Mouse (Mus musculus) A20 (cell line): Measurements from ENCODE around the gene 2510039O18Rik.
A peak's percentile ranks its signal among the peaks of the same experiment; 100 is the strongest.

ENCODE experiments used
- DNase-seq: peaks from one replicate; pipeline ENCODE4 v3.0.0-alpha.2; 2011; ENCODE audit warnings: low read depth, low spot score

2510039O18Rik gene

DNA sequence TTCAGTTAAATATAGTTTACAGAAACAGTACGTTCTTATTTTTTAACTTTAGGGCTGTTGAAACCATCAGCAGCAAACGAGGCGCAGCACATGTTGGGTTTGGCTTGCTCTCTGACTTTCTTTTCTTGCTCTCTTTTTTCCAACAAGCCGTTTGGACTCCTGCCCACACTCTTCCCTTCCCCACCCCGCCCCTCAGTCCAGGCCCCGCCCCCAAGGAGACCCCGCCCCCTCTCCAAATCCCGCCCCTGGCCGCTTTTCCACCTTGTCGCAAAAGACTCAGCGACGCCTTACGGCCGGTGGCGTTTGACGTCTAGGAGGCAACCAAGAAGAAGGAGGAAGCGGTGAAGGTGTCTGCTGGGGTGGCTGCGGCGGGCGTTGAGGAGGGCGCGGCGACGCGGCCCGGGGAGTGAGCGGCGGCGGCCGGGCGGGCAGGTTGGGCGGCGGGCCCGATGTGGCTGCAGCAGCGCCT lies at the start of gene 2510039O18Rik:
2510039O18Rik (plus strand) TSS at position 320 of the 469 bp plus-strand sequence.
- DNase-seq = peak; percentile 88

DNA sequence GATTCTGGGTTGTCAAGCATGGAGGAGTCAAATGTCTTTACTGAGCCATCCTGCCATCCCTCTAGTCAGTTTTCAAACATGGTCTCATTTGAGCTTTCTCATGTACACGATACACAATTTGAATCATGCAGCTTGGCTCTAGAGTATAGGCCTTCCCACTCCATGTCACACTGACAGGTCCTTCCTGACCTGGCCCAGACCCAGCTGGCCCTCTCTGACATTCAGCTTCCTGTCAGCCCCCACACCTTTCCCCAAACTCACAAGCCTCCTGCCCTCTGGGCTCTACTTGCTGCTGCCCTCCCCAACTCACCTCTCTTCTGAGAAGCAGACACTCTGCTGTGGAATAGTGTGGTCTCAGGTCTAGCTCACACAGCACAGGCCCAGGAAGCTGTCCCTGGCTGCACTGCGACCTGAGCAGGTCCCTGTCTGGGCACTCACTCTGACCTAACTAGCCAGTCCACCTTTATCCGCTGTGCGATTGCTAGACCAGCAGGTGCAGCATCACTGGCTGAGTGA lies 44.8 kb upstream of the 2510039O18Rik start:
- no peak for DNase-seq

DNA sequence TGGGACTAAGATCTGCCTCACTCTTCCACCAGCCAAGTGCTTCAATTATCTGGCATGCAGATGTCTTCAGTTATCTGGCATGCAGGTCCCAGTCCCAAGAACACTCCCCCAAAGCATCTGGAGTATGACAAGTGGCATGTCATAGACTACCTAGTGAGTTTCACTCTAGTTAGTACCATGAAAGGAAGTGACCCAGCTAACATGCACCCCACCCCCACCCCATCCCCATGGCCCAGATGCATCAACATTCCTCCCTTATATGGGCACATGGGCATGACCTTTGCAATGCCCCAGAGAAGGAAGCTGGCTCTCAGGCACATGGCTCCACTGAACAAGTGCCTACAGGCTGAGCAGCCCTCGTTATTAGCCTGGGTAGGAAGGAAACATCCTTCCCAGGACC lies 44.3 kb upstream of the 2510039O18Rik start:
- no peak for DNase-seq

DNA sequence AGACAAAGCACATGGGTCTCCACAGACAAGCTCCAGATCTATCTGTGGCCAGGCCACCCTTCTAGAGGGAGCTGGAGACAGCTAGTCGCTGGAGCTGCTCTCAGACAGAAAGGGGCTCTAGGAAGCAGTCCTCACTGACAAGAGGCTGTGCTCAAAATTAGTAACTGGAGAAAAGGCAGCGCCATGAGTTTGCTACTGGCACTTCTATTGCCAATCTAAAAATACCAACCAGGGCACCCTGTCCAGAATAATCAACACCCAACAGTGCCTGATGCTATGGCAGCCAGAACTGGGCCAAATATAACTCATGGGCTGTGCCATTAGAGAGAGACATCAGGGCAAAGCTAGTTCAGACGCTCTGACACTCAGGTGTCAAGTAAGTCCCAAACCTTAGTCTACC lies 43.3 kb upstream of the 2510039O18Rik start:
- no peak for DNase-seq

DNA sequence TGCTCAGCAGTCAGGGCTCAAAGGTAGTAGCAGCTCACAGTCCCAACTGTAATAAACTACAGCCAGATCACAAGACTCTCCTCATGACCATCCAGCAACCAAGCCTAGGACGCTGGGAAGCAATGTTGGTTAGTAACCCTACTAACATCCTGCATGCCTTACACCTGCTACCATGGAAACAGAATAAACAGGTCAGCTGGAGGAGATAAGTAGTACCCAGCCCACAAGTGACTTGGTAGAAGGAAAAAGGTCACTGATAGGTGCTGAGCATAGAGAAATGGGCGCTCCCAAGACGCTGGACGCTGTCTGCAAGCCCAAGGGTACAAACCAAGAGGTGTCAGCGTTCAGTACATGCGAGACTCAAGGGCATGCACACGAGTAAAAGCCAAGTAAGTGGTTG lies 40.2 kb upstream of the 2510039O18Rik start:
- DNase-seq = no peak

DNA sequence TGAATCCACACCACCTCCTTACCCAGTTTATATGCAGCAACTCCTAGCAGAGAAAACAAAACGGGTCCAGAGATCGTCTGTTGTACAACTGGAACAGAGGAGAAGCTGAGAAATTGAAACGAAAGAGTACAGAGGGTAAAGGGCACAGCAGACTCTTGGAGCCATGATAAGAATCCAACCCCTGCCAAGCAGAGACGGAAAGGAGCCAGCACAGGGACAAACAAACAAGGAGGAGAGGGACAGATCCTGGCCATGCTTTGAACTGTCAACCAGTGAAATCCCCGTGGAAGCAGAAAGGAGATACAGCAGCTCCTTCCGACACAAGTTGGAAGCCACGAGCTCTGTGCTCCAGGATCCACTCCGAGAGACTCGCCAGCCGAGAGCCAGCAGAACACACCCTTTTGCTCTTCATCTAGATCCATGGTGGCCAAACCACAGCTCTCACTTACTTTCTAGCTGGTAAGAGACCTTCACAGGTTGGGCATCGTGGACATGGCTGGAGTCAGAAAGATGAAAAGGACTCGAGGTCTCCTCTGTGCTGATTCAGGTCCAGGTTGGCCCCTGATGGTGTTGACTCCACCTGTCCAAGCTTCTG lies 37.7 kb upstream of the 2510039O18Rik start:
- no peak for DNase-seq

DNA sequence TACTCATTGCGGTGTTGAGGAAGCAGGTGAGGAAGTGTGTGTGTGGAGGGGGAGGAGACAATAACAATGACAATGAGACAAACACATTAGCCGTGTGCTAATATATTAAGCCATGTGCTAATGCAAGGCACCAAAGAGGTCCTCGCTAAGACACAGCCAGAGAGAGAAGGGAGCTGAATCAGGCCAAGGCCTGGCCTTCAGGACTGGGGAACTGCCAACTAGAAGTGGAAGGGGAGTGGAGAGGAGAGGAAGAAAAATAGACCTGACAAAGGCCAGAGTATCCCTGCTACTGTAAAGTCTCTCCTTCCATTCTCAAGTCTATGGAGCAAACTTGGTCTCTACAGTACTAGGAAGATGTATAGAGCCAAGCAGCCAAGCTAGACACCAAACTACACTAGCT lies 37.1 kb upstream of the 2510039O18Rik start:
- DNase-seq = peak; percentile 7

DNA sequence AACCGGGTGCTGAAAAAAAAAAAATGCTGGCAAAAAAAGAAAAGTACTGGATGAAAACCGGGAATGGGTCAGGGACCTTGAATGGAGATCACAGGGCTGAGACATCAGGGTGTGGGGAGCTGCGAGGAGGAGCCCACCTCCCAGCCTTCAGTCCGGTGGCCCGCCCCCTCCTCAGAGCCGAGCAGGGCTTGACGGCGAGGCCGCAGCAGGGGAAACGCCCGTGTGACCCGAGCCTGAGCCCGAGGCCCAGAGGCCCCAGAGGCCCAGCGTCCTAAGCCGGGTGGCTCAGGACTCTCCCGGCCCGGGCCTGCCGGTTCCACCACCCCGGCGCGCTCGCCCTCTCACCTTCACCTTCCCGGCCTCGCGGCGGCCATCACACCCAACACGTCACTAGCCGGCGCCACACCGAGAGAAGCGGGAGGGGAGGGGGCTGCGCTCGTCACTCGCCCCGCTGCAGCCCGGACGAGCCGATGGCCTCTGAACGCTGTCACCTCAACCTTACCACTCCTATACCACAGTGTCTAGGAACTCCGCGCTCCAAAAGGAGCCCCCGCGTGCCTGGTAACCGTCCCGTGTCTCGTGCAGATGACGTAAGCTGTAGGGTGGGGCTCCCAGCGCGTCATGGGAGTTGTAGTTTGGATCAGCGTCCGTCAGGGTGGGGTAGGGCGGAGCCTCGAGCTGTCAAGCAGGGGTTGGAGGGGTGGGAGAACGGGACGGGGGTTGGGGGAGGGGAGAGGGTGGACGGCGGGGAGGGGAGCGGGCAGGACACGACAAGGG lies 36.2 kb upstream of the 2510039O18Rik start, which contains the start of gene Mfn2:
Mfn2 (minus strand) TSS at position 392 of the 777 bp plus-strand sequence.
- peak; percentile 94 for DNase-seq

DNA sequence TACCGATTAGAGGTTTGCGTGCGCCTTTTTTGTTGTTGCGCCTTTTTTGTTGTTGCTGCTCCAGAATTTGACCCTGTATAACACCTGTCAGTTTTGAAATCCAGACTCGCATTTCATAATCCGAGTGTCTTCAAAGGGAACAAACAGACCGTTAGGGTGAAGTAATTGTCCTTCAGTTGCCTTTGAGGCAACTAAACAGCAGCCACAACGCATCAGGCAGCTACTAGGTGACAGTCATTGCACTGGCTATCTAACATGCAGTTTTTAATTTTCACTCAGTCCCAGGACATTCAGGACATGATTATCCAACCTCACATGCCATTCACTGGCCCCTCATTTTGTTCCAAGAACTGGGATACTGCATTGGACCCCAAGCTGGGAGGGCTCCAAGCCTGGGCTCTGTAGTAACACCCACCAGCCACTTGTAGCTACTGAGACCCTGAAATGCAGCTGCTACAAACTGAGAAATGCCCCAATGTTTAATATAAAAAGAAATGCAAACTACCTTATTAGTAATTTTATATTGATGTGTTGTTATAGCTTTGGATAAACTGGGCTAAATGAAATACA lies 35.5 kb upstream of the 2510039O18Rik start:
- DNase-seq = no peak

DNA sequence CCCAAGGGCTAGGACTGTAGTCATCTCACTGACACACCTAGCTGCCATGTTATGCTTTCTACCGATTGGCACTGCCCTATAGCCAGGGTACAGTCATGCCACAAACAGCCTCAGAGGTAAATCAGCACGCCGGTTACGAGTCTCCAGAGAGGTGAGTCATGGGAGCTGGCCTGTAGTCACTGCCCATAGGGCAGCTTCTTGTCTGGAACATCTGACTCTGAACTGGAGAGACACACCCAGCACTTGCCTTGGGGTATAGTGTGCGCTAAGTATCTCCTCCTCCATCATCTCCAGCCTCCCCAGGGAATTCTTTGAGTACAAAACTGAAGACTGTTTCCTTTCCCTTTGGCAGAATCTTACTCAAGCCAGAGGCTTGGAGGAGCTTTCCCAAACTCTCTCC lies 34.5 kb upstream of the 2510039O18Rik start:
- DNase-seq = no peak

DNA sequence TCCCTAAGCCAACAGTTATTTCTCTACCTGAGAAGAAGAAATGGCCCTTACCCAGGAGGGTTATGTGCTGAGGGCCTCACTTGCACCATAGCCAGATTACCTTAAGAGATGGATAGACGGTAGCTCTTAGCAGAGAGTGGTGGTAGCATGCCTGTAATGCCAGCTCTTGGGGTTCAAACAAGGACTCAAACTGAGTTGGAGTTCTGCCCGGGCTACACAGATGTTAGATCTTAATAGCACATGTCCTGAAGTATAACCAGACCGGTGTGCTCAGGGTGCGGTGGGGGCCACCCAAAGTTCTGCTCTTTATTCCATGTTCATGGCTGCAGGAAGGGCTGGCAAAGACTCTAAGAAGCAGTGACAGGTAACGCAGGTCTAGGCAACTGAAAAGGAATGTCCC lies 31.2 kb upstream of the 2510039O18Rik start:
- DNase-seq = no peak

DNA sequence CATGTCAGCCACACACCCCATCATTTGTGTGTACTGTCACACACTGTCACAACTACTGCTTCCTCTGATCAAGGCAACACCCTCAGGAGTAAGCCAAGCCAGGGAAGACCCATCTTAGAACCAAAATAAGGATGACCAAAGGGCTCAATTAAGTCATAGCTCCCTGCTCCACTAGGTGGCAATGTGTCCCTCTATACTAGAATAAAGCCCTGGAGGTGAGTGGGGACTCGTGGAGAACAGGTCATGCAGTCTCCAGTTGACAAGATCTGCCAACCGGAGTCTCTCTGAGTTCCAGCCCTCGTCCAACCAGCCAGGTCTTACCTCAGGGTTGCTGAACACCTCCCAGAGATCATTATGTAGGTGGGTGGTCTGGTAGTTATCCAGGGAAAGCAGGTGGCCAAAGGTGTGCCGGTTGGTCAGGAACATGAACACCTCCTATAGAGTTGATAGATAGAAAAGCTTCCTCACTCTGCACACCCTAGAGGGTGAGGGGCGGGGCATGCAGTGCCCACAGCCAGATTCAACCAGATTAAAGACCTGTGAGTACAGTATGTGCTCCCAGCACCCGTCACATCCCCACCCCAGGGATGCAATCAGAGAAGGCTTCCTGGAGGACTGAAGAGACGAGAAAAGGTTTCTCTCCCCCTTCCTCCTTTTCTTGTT lies 22.1 kb upstream of the 2510039O18Rik start:
- peak; percentile 59 for DNase-seq

DNA sequence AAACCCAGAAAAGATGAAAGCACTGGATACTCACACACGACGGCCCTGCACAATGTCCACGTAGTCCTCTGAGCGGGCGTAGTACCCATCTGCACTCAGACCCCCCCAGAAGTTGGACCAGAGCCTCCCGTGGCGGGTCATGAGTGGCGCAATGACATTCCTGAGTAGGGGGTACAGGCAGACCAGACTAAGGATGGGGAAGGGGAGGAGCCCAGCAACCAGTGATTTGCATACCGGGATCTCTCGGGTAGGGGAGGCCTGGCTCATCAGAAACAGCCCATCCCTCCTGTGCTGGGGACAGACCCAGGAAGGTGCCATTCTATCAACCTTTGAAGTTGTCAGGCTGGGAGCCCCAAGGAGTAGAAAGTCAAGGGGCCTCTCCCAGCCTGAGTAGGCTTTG lies 19.7 kb upstream of the 2510039O18Rik start:
- DNase-seq = no peak

DNA sequence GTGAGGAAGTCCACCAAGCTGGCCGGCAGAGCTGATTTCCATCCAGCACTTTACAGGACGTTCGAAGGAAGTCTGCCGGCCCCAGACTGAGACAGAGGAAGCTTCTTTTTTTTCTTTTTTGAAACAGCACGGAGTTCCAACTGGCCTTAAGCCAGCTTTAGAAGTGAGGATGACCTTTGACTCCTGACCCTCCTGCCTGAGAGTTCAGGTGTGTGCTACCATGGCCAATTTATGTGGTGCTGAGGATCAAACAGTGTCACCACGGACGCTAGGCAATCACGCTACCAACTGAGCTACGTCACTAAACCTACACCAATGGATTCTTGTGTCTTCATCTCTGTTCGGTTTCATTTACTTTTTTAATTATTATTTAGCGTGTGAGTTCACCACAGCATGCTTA lies 18.4 kb upstream of the 2510039O18Rik start:
- no peak for DNase-seq

DNA sequence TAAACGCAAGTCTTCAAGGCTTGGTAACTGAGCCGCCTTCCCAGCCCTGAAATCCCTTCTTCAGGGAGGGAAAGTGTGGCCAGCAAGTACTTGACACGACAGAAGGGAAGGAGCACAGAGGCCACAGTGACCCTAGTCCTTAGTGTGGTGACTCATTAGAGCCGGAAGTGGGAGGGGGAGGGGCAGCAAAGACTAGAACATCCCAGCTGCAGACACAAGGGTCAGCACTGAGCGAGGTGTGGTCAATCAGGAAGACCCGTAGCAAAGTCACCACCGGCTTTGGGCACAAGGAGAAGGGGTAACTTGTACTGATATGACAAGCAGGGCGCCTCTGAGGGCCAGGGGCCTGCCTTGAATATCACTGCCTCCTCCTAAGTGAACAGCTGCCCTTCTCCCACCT lies 13.0 kb upstream of the 2510039O18Rik start:
- DNase-seq = no peak

DNA sequence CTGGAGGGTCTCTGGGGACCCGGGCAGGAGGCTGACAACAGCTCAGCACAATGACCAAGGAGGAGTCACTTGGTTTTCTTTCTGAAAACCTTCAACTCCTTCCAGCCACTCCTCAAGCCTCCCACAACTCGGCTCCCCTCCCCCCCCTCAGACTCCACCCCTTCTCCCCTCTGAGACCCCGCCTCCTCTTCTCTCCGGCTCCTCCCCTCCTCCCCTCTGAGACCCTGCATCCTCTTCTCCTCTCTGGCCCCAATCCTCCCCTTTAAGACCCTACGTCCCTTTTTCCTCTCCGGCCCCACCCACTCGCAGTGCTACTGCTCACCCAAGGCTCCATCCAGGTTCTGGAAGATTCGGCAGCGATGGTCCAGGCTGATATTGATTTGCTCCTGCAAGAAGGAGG lies 12.6 kb upstream of the 2510039O18Rik start:
- DNase-seq = no peak

DNA sequence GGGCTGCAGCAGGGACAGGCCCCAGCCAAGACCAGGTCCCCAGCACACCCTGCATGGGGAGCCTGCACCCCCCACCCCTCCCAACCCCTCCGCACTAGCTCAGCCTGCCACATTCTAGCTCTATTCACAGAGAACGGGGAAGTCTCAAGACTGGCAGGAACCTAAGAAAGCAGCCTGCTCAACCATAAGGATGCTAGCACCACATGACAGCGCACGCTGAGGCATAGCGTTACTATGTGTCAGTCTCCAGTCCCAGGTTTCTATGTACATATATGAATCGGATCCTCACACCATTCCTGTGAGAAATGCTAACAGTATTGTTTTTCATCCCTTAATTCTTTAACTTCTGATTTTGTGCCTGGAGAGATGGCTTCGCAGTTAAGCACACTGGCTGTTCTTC lies 12.2 kb upstream of the 2510039O18Rik start:
- DNase-seq = no peak

DNA sequence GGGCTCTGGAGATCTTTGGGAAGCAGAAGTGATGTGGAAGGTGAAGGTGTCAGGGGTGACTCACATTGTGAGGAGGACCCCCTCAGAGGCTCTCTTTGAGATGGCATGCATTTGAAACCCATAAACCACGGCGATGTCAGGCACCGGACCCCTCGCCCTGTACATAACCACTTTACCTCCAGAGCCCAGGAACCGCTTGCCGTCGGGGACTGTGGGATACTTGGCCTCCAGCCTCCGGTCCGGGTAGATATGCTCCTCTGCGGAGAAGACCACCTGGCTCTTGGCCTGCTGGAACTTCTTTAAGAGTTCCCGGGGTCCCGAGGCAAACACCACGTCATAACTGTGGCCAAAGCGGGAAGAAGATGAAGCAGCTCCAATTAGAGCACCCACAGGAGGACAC lies 9.7 kb upstream of the 2510039O18Rik start:
- no peak for DNase-seq

DNA sequence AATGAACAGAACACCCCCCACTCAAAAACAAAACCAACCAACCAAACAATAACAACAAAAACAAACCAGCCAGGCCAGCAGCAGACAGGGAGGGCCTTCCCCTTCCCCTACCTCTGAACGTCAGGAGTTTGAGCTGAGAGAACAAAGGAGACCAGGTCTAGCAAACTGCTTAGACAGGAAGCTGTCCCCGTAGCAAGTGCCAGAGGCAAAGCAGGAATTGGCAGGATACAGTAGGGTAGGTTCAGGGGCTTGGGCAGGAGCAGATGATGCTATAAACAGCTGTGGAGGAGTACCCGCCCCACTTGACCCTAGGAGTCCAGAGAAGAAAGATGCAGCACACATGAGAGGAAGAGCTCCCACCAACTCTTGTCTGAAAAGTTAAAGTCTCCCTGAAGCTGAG lies 6.6 kb upstream of the 2510039O18Rik start:
- DNase-seq = no peak

DNA sequence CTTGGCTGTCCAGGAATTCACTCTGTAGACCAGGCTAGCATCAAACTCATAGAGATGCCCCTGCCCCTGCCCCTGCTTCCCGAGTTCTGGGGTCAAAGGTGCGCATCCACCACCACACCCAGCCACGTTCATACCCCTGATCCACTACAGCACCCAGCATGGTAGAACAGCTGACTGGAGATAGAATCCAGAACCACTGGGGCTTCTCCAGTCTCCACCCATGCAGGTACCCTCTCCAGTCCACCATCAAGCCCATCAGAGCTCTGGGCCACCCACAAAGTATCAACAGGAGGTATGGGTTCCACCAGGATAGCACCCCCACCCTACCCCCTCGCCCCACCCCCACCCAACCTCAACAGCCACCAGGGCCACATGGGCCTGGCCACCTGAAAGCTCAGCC lies 6.1 kb upstream of the 2510039O18Rik start:
- DNase-seq = no peak

DNA sequence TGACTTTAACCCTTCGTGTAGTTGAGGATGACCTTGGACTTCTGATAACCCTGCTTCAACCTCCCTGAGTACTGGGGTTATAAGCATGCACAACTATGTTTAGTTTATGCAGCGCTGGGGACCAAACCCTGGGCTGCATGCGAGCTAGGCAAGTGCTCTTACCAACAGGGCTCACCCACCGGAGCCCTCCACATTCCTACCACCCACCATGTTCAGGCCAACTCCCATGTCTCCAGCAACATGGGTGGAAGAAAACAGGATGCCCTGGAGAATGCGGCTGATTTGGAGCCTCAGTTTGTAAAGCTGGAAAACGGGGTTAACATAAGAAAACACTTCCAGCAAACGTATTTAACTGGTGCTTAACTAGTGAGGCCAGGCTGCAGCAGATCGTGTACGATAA lies 4.8 kb upstream of the 2510039O18Rik start:
- DNase-seq = no peak

DNA sequence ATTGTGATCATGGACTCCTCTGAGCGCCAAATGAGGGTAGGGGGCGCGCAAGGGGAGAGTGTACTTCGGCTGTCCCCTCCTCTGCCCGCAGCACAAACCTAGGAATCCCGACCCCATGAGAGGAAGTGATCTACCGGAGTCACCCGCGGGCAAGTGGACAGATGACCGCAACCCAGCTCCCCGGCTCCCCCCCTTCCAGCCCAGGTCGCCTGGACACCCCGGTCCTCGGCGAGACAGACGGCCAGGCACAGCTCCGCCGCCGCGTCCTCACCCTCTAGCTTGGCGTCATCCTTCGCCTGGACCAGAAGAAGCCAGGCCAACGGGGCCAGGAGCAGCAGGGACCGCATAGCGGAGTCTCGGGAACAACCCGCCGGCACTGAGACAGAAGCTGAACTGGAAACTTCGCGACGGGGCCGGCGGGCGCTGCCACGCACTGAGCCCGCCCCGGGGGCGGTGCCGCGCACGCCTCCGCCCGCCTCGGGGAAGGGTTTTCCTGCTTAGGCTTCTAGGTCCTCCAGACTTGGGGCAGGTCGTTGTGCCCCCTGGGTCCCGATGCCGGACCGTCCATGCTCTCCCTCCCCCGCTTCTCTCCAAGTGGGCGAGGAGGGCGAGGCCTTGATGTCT lies 4.3 kb upstream of the 2510039O18Rik start, which contains the start of gene Plod1:
Plod1 (minus strand) TSS at position 437 of the 624 bp plus-strand sequence.
- DNase-seq = peak; percentile 72
